9 mouse cellular contexts compared by ENCODE assay signal in genomic region chr3:85125471-85125870, GRCm38 (mm10).
"Had no signal": no experiment of that assay in that cellular context is flagged by ENCODE, and none has a peak within 500 bp of the region (broad histone marks: within the 10 kb centered on the region; RNA-seq: fewer than 3 reads in every experiment).

No protein-coding gene starts in this region.

- DNase-seq: heart, postnatal 4 days; kidney, adult 18-20 months; kidney, adult 8-10 months; kidney, postnatal 10 days; kidney, postnatal 25 days; kidney, postnatal 4 days; liver; liver, embryonic 13.5 days; liver, postnatal 0 days had no signal
